Mouse (Mus musculus) megakaryocyte, embryonic 14.5 days (primary cell): Measurements from ENCODE around the gene Rasgef1b.

Experiments
- FLI1 ChIP-seq: IDR thresholded peaks from 2 replicates; pipeline ENCODE4 v1.6.1; 2012; ENCODE audit warnings: low read length, inconsistent platforms, mixed read lengths
- GATA1 ChIP-seq: IDR thresholded peaks from 3 replicates; pipeline ENCODE4 v1.6.1; 2012; ENCODE audit warnings: mixed read lengths, low read length, inconsistent platforms, borderline replicate concordance

DNA sequence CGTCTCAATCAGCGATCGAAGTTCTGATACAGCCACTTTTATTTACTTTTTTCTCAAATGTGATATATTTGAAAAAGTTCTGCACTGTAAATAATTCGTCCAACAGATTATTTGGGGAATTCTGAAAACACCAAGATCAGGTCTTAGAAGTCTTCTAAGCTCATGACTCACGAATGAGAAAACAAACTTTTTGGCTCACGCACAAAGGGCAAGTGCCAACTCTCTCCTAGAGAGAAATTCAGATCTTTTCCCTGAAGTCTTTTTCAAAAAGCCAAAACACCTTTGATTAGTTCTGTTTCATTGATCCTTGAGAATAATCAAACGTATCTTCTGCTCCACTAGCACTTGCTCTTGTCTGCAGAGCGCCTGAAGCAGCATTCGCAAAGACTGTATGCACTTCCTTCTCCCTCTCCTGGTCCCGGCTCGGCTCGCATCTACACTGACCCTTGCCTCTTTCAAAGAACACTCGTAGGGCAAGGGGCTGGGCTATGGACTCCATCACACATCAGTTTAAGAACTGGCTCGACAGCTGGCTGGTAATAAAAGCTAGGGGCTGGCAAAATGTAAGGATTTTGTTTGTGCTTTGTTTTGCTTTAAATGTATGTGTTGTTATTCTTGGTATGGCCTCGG lies 504.9 kb downstream of the Rasgef1b start:
- TF ChIP-seq FLI1 (no peak), GATA1 (no peak)
